Mouse (Mus musculus) left cerebral cortex, adult 9 months (tissue): ENCODE measurements around the gene Rgs18.

Experiments used
- DNase-seq, 2 experiments: peaks; one replicate each; pipeline ENCODE4 v3.0.0; 2022; ENCODE audit warnings: low spot score in 2 of 2

The Rgs18 gene

DNA sequence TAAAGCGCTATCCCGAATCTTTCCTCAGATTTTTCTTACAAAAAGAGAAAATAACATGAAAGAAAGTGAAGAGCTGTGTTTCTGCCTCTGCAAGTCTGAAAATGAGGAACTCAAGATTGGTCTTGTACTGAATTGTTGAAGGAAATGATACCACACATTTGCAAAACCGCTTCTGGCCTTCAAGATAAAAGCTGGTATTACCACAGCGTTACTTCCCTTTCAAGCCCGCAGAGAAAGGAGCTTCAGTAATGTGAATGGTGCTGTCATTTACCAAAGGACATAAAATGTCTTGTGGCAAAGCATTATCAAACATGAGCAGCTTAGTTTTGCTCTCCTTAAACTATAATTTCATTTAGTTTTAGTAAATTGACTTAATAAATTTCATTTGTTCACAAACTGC is at the start of gene Rgs18:
Rgs18 (minus strand) TSS at position 105 of the 400 bp plus-strand sequence.
- no peak for DNase-seq

DNA sequence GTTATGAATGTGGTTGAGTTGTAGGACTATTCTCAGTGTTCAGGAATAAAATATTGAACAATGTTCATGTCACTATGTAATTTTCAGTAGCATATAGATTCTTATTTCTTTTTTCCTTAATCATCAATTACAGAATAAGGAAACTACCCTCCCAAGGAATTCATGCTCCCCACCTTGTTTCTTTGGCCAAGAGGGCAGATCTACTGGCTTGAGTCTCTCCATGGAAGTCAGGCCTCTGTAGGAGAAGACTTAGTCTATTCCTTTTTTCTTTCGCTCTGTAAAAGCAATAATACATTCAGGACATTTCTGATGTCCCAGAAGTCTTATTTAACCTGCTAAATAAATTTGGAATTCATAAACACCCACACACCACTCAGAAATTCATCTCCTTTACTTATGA is 841 bp downstream of the Rgs18 start:
- DNase-seq = no peak

DNA sequence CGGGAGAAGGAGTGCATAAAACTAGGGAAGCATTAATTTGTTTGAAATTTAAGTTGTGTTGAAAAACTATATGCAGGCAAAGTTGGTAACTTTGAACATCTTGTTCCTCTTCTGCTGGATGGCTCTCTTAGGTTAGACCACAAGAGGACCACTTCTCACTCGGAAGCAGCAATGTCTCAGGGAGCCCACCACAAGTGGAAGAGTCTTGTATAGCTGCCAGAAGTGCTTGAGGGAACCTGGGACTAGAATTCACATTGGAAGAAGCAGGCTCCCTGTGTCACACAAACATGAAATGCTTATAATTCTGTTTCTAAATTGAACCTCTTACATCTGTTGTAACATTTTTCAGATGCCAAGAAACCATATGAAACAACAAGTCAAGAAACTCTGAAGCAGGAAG is 9.0 kb downstream of the Rgs18 start:
- DNase-seq = no peak

DNA sequence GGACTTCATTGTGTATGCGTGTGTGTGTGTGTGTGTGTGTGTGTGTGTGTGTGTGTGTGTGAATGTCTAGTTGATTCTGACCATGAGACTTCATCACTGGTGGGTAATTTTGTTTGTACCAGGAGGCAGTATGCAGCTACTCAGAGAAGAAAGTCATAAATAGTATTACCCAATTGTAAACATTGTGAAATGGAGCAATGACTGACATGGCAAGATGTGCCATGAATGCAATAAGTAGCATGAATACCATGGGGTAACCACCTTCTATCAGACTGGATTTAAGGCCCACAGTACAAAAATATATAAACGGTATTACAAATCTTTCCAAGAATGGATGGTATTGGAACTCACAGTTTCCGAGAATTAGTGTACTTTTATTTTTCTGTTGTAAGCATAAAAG is 14.4 kb downstream of the Rgs18 start:
- no peak for DNase-seq

DNA sequence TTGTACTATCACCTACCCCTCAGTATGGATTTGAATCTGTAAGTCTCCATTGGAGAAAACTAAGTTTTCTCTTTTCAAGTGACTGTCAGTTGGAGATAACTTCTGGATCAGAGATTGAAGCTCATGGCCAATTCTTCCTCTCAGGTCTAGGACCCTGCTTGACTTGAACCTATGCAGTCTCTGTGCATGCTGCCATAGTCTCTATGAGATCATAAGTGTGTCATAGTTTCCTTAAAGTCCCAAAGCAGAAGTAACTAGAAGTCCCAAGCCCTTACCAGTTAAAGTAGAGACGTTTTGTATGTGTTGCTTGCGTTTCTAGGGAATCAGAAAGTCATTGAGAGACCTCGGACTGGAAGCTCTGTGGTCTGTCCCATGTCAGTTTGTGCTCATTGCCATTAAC is 24.5 kb downstream of the Rgs18 start:
- DNase-seq = no peak

DNA sequence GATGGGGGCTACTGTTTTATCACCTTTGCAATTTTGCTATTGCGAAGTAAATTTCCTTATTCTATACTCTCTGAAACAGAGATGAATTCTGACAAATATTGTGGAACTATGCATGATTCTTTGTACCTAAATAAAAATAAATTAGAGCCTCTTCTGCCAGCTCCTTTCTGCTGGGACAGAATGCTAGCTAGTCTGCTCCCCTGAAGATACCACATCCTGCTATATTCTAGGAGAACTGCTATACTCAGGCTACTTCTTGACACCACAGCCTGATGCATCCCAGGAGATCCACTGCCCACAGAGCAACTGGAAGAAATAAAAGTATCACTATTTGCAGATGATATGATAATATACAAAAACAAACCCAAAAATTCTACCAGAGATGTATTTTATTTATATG is 29.1 kb downstream of the Rgs18 start:
- DNase-seq = no peak

DNA sequence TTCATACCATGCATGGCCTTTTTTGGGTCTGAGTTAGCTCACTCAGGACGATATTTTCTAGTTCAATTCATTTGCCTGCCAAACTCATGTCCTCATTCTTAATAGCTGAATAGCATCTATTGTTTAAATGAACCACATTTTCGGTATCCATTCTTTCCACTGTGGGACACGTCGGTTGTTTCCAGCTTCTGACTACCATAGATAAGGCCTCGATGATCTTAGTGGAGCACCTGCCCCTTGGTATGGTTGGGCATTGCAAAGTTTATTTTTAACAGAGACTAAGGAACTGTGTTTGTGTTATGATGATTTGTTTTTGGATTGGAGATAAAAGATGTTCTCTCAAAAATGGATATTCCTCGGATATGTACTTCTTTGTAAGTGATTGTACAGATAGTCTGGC is 37.5 kb downstream of the Rgs18 start:
- no peak for DNase-seq

DNA sequence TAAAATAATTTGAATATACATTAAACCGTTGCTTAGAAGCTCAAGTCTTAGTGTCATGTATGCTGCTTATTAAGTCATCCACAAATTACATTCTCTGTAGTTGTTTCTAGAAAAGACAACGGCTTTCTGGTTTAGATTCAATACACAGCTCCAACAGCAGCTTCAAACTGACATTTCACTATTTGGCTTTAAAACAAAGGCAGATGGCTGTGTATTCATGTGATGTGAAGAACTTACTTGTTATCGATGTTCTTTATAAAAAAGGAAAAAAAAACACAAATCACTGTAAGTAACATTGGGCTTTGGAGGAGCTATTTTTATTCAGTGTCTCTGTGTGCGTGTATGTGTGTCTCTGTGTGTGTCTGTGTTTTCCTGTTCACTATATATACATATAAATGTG is 54.5 kb downstream of the Rgs18 start:
- DNase-seq = no peak

DNA sequence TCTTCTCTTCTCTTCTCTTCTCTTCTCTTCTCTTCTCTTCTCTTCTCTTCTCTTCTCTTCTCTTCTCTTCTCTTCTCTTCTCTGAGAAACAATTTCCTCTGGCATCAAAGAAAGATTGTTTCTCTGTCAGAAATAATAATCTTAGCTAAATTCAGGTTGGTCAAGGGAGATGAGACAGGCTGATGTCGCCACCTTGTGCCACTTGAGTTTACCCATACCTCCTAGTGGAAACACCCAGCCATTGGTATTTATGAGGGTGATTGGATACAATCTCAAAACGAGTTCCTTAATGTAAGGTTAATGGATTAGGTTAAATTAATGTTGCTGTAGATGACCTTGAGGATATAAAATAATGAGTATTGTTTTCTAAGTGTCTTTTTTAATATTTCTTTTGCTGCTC is 70.9 kb downstream of the Rgs18 start:
- no peak for DNase-seq
